Mouse (Mus musculus): ENCODE measurements around the gene Zfp661. TPM values are rescaled to one million over a fixed set of nuclear protein-coding genes. Genes with fewer than 3 reads are reported as not detected.

Gene Zfp661
- polyA plus RNA-seq (2017; shearing (Covaris generic)) = 1 to 10 TPM in 1 of 2 experiments, under 1 TPM in 1; 0.87 to 1.2 TPM

DNA sequence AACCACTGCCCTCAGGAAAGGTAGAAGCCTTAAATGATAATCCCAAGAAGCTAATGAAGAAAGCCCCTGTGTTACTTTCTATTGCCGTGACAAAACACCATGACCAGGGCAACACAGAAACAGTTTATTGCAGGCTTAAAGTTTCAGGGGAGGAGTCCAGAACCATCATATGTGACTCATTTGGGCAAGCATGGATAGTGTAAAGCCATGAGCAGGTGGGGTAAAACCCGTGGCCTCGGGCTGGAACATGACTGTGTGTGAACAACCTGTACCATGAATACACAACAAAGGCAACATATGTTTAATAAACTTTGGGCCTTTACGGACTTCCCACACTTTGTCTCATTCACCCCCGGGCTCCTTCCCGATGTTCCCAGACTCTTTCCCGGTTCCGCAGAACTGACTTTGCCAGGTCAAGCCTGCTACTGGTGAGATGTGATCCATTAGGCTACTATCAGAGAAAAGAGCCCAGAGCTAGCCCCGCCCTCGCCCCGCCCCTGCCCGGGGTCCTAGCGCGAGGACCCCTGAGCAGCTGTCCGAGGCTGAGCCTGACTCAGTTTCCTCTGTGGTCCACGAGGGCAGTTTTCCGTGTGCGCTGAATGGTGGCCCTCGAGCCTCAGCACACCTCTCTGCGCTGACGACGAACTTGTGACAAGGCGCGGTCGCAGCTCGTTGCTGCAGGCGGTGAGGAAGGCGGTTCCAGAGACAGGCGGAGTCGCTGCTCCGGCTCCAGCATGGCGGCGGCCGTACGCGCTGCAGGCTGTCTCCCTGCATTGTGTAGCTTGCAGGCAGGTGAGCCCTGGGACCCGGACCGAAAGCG is at the start of gene Zfp661, which contains the start of gene Mrps5:
Gene Zfp661, minus strand, starts transcription at position 401 of the 820 bp plus-strand sequence.
Gene Mrps5, plus strand, starts transcription at position 529 of the 820 bp plus-strand sequence.

DNA sequence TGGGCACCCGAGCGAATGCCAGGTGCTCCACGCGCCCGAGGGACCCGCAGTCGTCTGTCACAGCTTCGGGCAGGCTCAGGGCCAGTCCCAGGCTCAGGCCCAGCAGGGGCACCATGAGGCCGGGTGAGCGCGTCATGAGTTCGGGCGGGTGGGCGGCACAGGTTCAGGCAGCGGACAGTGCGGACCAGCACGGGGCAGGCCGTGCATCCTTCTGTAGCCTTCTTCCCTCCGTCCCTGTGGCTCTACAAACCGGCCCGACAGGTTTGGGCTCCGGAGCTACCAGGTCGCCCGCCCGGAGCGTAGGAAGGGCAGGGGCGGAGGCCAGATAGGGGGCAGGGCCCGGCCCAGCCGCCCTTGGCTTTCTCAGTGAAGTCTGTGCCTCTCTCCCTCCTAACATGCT is 45.7 kb downstream of the Zfp661 start, which contains the start of gene Prom2:
Gene Prom2, minus strand, starts transcription at position 283 of the 400 bp plus-strand sequence.

Other genes starting within 250 kb of the Zfp661 start
- under 1 TPM; 0.17 to 0.42 TPM for gene Astl, start 248.5 kb downstream of the Zfp661 start, polyA plus RNA-seq (2017; shearing (Covaris generic))
- gene Adra2b, start 223.9 kb downstream of the Zfp661 start, polyA plus RNA-seq (2017; shearing (Covaris generic)) = under 1 TPM in 1 of 2 experiments, not detected in 1; 0.15 TPM
- under 1 TPM in 1 of 2 experiments, not detected in 1; 0.97 TPM for gene Gpat2, start 161.9 kb downstream of the Zfp661 start, polyA plus RNA-seq (2017; shearing (Covaris generic))
- gene Fahd2a, start 142.5 kb downstream of the Zfp661 start, polyA plus RNA-seq (2017; shearing (Covaris generic)) = 10 to 100 TPM; 36.5 to 37.9 TPM
- gene Kcnip3, start 65.0 kb downstream of the Zfp661 start, polyA plus RNA-seq (2017; shearing (Covaris generic)) = under 1 TPM; 0.32 to 0.58 TPM
- under 1 TPM in 1 of 2 experiments, not detected in 1; 0.28 TPM for gene Prom2, start 45.6 kb downstream of the Zfp661 start, polyA plus RNA-seq (2017; shearing (Covaris generic))
- gene Mrps5, start 128 bp upstream of the Zfp661 start, polyA plus RNA-seq (2017; shearing (Covaris generic)) = 100 to 1,000 TPM in 1 of 2 experiments, 10 to 100 TPM in 1; 84.9 to 123 TPM
- under 1 TPM in 1 of 2 experiments, not detected in 1; 0.28 TPM for gene Mal, start 69.6 kb upstream of the Zfp661 start, polyA plus RNA-seq (2017; shearing (Covaris generic))
- gene Mall, start 142.8 kb upstream of the Zfp661 start, polyA plus RNA-seq (2017; shearing (Covaris generic)) = not detected
- under 1 TPM; 0.07 to 0.47 TPM for gene Nphp1, start 201.8 kb upstream of the Zfp661 start, polyA plus RNA-seq (2017; shearing (Covaris generic))
- 10 to 100 TPM; 20.5 to 27.9 TPM for gene Mtln, start 205.4 kb upstream of the Zfp661 start, polyA plus RNA-seq (2017; shearing (Covaris generic))
- 1 to 10 TPM; 3.2 to 4.7 TPM for gene Bub1, start 244.8 kb upstream of the Zfp661 start, polyA plus RNA-seq (2017; shearing (Covaris generic))

Measured in activated CD4-positive, CD25-positive, alpha-beta regulatory T cell (primary cell).